Mouse (Mus musculus): ENCODE results near the gene Gmnn.

The Gmnn gene

DNA sequence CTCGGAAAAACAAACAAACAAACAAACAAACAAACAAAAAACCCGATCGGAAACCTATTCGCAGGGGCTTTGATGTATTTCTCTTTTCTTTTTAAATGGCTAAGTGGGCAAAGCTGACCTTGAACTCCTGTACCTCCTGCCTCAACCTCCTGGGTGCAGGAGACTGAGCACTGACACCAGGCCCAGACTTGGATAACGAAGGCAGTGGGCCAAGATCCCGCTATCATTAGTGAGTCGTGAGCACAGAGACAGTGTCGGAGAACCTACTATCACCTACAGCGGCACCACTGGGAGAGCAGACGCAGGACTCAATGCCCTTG, 680 bp downstream of the Gmnn start:
- DNase-seq (ENCODE audit: low spot score in 2 of 2): no peak

DNA sequence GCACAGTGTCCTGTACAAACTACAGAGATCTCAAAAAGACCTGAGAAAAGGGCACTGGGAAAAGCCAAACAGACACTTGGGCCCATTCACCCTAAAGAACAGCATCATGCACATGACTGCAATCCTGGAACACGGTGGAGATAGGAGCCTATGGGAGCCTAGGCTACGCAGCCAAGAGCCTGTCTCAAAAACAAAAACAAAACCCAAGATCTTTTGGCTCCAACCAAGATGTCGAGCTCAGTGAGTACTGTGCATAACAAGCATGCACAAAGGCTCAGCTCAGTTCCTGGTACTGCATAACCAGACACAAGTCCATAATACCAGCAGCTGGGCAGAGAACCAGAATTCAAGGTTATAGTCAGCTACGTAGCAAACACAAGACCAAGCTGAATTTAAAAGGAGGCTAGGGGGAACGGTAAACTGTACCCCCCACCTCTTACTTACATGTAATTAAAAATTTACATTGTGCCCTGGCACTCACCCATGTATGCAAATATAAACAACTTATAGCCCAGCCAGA, 1.3 kb downstream of the Gmnn start:
- no peak for DNase-seq (ENCODE audit: low spot score in 2 of 2)

DNA sequence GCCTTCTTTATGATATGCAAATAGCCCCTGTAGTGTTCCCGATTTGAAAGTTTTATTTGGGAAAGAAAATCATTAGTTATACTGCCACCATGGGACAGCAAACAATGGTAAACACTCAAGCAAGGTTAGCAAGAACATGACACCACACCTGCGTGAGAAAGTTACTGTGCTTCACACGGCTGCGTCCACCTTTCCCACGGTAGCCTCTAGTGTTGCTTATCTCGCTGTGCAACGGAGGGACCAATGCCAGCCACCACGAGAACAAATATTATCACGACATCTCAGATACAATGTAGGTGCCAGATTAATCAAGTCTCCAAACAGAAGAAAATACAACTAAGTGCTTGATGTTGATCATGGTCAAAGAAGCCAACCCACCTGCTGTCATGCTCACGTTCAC, 2.3 kb downstream of the Gmnn start:
- DNase-seq (ENCODE audit: low spot score in 2 of 2): no peak

DNA sequence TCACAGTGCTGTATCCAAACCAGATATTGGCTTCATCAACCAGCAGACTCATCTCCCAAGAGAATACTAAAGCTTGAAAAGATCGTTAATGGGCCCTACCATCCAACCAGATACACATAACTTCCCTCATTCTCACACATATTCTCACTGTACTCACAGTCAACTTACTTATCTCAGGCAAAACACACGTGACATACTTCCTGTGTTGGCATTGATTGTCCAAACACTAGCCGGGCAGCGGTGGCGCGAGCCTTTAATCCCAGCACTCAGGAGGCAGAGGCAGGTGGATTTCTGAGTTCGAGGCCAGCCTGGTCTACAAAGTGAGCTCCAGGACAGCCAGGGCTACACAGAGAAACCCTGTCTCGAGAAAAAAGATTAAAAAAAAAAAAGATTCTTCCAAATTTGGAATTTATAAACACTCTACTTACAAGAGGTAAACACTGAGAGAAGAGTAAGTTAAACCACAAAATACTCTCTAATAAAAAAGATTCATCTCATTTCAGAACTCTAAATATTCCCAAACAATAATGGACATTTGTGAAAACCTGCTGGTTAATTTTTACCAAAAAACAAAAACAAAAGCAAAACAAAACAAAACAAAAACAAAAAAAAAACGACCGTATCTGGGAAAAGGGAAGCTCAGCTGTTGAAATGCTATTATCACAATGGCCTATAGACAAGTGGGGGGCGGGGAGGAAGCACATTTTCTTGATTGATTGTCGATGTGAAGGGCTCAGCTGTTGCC, 3.7 kb downstream of the Gmnn start:
- DNase-seq (ENCODE audit: low spot score in 2 of 2): no peak

DNA sequence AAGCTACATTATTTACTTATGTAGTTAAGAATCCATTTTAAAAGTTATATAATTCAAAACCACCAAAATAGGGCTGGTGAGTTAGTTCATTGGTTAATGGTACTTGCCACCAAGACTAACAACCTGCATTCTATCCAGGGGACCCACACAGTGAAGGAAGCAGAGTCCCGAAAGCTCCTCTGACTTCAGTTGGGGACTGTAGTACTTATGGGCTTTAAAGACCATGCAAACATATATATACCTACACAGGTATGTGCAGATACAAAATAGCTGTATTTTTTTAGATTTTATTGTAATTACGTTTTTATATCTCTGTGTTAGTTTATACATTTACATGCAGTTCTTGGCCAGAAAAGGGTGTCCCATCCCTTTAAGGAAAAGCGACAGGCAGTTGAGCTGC, 5.0 kb downstream of the Gmnn start:
- no peak for DNase-seq (ENCODE audit: low spot score in 2 of 2)

DNA sequence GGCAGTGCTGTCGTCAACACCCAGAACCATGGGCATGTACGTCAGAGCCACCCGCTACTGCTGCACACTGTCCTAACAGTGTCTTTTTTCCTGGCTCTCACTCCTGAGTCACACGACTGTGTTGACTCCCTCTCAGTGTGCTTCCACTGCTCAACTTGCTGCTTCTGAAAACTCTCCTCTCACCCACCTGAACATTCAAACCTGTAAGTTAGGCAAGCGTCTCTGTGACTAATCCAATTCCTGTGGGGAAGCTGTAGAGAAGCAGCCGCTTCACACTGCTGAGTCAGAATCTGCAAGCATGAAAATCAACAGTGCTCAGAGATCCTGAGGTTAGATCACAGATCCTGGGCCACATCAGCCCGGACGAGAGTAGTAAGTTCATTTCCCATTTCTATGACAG, 10.3 kb downstream of the Gmnn start:
- no peak for DNase-seq (ENCODE audit: low spot score in 2 of 2)

DNA sequence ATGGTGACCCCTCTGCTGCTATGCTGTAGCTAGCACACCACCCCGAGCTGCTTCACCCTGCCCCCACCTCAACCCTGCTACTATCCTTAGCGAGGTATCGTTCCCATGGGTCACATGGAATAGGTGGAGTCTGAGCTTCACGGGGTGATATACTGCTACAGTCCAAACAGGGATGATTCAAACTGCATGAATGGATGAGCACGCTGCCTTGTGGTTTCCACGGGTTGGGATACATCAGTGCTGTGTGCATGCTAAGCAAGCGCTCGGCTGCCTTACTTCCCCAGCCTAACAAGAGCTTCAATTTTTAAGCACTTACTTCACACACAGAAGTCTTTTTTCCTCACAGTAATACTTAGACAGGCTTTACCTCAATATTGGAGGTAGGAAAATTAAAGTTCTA, 10.9 kb downstream of the Gmnn start:
- DNase-seq (ENCODE audit: low spot score in 2 of 2): no peak

DNA sequence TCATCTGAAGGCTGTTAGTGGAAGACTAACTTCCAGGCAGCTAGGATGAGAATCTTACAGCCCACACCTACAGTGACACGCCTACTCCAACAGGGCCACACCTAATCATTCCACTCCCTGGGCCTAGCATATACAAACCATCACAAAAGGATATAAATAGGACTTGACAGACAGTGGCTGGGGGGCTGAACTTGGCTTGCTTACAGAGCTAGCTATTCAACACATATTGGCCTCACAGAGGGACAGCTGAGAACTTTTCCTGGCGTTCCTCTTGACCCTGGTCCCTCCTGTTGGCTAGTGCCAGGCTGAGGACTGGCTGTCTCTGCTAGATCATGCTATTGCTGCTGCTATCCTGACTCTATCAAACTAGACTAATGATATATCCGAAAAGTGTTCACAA, 13.9 kb downstream of the Gmnn start:
- DNase-seq (ENCODE audit: low spot score in 2 of 2): no peak

DNA sequence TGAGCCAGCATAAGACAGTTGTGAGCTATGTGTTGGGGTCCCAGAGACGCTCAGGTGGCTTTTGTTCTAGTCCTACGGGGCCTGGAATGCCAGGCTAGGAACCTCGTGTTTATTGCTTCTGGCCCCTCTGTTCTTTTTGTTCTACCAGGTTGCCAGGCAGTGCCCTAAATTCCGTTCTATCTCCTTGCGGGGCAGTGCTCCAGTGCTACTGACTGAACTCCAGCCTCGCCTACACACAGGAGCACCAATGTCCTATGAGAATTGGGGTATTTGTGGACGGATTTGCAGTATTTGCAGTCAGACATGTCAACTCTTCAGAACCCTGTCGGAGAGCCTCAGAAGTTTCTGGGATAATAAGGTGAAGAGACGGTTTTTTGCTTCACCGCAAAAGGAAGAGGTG, 20.7 kb downstream of the Gmnn start, which contains the start of gene Armh2:
TSS of gene Armh2 (plus strand) at position 205 of the 400 bp plus-strand sequence.
- DNase-seq (ENCODE audit: low spot score in 2 of 2): no peak

DNA sequence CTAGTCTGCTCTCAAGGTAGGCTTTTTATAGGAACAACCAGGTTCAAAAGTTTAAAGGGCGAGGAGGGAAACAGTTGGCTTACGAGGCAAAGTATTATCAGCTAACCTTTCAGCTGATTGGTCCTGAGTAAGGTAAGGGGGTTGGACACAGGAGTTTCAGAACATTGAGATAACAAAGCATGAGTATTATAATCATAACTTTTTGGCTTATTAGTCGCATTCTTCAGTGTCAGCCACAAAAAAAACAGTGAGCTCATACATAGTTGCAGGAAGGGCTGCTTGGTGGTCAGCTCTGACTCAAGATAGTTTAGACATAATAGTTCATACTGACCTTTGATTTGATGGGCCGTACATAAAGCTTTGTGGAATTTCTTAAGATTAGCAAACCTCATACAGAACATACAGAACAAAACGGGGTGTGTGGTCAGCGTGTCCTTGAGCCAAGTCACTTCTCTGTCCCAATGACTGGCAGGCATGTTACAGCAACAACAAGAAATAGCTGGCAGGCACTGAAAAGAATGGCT, 26.1 kb downstream of the Gmnn start:
- no peak for DNase-seq (ENCODE audit: low spot score in 2 of 2)

DNA sequence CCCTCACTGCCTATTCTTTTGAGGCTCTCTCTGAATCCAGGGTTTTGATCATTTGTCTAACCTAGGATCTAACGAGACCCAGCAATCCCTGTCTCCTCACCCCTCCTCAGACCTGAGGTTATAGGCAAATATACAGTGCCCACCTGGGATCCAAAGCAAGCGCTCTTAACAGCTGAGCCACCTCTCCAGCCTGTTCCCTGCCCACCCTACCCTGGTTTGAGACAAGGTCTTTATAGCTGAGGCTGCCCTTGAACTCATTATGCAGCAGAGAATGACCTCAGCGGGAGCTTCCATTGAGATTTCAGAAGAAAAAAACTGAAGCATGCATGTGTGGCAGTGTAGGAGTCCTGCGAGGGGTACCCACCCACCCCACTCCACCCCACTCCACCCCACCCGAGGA, 27.2 kb downstream of the Gmnn start:
- DNase-seq (ENCODE audit: low spot score in 2 of 2): no peak

DNA sequence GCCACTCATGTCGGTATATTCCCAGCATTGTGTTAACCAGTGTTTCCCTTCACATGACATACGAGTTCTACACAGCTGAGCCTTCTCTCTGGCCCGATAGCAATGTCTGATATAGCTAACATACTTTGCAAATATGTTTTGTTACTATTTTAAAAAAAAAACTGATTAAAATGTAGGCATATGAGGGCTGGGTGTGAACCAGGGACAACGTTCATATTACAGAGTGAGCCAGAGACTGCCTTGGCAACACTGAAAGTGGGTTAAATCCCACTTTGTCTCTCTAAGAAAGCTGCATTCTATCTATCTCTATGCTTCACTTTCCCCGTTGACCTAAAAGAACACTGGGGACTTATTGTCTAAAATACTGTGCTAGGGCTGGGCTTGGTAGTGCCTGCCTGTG, 32.6 kb downstream of the Gmnn start:
- DNase-seq (ENCODE audit: low spot score in 2 of 2): no peak

DNA sequence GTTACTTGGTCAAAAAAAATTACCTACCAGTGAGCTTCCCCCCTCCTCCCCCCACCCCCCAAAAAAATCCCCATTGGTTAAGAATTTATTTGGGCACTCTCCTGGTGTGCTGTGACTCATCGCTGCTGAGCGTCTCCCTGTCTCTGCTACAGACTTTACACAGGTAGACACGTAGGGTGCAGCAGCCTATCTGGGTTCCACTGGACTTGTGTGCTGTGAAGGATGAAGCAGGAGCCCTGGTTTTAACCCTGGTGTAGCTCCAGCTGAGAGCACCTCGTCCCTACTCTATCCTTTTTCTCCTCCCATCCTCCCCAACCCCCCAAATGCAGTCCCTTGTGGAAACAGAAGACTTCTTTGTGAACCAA, 37.3 kb downstream of the Gmnn start:
- DNase-seq (ENCODE audit: low spot score in 2 of 2): no peak

DNA sequence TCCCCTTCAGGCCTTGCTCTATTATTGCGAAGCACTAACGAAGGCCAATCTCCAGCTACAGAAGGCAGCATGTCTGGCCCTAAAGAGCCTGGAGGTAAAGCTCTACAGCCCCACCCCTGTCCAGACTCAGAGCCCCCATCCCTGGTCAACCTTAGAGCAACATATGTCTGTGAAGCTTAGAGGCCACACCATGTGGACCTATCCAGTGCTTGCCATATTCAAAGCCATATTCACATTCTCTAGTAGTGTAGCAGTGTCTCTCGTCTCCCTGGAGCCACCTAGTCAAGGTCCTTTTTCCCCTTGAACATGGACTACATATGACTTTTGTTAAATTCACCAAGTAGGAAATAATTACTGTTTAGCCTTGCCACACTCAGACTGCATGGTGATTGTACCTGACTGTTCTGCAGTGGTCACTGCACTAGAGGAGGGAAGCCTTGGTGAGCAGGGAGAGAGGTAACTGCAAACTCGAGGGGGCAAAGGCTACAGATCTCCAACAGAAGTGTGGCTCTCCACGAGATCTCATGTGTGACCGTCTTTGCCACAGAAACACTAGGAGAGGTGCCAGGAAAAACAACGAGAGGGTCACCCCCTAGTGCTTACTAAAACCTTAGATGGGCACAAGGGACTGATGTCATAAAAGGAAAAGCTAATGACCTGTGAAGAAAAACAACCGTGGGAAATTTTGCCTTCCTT, 37.9 kb downstream of the Gmnn start:
- DNase-seq (ENCODE audit: low spot score in 2 of 2): no peak

DNA sequence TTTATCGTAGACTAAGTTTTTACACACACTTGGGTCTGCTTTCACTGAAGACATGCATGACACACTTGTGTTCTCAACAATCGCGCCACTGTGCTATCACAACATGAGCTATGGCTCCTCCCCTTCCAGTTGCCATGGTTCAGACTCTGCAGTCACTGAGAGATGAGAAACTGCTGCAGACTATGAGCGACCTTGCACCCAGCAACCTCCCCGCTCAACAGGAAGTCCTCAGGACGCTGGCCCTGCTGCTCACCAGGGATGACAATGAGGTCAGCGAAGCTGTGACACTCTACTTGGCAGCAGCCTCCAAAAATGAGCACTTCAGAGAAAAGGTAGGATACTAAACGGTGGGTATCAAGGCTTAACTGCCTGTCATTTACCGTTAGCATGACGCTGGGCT, 40.2 kb downstream of the Gmnn start:
- DNase-seq (ENCODE audit: low spot score in 2 of 2): no peak

DNA sequence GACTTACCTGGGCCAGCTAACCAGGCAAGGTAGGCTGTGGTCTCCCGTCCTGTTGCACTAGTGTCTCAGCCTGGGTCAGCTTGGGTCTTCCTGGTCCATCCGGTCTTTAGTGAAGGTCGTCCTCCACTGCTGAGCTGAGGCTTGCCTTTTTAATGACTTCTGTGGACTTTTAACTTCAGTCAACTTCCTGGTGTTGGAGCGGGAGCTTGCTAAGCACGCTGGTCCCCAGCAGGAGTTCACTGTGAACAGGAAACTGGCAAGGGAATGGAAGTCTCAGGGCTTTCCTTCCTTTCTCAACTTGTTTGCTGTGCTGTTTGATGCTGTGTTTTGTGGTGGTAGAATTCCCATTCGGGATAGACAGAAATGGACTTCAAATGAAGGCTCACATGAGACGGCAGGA, 44.0 kb downstream of the Gmnn start:
- DNase-seq (ENCODE audit: low spot score in 2 of 2): no peak

DNA sequence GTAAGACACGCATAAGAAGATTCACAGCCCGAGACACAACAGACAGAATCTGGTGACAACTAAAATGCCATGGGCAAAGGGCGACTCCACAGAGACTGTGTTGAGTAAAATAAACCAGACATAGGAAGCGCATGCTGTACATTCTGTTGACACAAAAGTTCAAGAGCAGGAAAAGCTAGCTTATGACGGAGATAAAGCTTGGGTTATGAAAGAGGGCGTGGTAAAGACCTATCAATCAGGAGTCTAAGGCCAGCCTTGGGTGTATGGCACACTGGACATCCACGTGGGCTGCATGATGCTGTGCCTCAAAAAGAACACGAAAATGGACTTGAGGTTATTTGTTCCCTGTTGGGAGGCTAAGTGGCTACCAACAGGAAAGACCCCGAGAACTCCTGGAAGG, 45.3 kb downstream of the Gmnn start:
- no peak for DNase-seq (ENCODE audit: low spot score in 2 of 2)

DNA sequence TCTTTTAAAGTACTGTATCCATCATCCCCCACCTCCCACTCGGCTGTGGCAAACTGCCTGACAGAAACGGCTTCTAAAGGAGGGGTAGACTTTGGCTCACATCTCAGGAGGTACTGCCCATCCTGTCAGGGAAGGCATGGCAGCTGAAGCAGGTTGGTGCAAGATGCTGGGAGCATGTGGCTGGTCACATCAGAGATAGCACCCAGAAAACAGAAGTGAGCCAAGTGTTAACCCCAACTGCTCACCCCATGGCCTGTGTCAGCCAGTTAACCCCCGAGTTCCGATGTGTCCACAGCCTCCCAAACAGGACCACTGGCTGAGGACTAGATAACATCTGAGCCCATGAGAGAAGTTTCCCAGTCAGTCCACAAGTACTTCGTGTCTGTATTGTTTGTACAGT, 46.1 kb downstream of the Gmnn start:
- no peak for DNase-seq (ENCODE audit: low spot score in 2 of 2)

DNA sequence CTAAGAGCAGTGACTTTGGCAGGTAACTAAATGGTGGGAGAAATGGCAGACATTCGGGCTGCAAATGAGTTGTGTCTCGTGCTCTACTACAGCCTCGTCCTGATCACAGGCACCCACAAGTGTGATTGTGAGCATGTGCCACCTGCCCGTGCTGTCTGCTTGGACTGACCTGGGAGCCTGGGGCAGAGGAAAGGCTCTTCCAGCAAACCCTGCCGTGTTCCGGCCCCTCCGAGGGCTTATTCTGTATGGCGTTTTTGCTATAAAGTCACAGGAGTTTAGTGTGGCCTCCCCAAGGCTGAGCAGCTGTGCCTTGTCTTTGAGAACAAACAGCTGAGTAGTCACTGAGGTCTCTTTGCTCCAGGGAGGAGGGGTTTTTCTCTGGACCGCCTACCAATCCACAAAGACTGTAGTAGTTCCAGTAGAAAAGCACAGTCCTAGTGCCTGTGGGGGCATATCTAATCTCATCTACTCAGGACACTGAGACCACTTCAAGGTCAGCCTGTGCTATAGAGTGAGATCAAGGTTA, 47.3 kb downstream of the Gmnn start:
- no peak for DNase-seq (ENCODE audit: low spot score in 2 of 2)

DNA sequence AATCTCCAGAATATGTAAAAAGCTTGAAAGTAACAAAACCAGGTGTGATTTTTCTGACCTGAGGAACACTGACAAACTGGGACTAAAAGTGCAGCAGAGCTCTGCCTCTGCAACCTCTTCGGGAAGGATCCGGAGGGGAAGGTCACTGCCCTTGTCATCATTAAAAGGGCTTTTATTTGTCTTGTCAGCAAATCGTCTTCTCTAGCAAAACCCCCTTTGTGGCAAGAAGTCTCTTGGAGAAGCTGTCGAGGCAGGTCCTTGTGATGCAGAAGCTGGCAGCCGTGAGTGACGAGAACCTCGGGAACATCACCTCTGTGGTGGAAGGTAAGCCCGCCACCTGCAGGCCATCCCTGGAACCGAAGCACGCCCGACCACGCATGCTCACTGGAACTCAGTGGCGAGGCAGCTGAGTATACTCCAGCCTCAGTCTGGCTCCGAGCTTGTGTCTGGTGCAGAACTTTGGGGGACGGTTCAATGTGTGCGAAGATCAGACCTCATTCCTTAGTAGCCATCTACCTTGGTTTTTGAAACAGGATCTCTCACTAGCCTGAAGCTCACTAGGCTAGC, 48.2 kb downstream of the Gmnn start:
- DNase-seq (ENCODE audit: low spot score in 2 of 2): peak; percentile 45 to 52

DNA sequence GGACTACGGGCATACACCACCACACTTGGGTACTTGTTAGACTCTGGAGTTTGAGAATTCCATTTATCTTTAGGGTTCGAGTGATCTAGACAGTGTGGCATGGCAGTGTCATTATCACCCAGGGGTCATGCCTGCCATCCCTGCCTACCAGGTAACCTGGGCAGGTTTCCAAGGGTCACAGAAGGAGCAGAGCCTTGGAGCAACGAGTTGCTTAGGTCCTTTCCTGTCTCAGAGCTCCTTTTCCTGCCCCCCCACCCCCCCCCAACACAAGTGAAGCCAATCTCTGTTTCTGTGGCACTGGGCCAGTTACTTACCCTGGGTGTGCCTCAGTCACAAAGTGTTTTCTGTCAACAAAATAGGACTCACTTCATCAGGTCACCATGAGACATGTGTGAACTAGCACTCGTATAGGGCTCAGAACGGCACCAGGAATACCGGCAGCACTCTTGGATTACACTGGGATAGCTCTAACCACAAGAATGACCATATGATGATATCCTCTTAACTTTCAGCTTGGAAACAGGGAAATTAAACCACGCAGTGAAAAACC, 49.1 kb downstream of the Gmnn start:
- DNase-seq (ENCODE audit: low spot score in 2 of 2): no peak

DNA sequence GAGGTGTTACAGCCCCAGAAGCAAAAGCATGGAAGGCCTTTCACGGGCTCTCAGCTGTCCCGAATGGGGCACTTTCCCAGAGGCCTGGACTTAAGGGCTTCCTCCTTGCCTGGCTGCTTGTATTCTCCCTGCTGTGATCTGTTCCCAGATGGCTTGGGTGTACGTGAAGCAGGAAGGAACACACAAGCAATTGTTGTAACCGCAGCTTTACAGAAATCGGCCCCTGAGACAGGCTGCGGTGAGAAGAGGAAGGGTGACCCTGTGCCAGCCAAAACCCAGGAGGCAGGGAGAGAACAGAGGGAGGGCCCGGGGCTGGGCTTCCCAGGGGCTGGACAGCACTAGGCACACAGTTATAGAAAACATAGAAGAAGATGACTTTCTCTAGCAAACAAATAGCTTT, 50.8 kb downstream of the Gmnn start:
- DNase-seq (ENCODE audit: low spot score in 2 of 2): no peak
